Comparison of ENCODE assay signal across 10 mouse cellular contexts in the genomic region with DNA sequence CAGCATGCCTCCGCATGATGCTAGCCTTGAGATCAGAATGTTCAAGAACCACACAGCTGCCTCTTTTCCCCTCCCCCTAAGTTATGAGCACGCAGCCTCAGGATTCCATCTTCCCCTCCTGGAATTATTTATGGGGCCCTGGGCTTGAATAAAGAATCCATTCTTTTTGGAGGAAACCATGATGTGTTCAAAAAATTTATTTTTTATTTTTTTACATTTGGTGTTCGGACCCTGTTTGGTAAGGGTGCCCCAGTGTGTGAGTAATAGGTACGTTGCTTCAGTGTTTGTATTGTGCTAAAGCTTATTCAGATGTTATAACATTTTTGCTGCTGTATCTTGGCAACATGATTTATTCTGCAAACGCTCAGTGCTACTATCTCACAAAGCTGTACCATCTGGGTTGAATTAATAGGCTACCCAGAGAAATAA.
DNase-seq lines count a peak whose midpoint lies in the region; ATAC-seq lines count a peak whose summit lies in the region.
"Had no signal": no experiment of that assay in that cellular context is flagged by ENCODE, and none has a peak within 500 bp of the region (broad histone marks: within the 10 kb centered on the region; RNA-seq: fewer than 3 reads in every experiment).

No protein-coding gene starts in this region.

- H3K9me3 ChIP-seq in embryonic facial prominence, embryonic 13.5 days = no peaks in the 10 kb centered on the region
- no peaks in the 10 kb centered on the region for H3K9me3 ChIP-seq in hindbrain, embryonic 13.5 days
- no peaks in the 10 kb centered on the region for H3K9me3 ChIP-seq in midbrain, embryonic 15.5 days
- H3K9me3 ChIP-seq in heart, embryonic 11.5 days (replicated peaks; ENCODE audit: control insufficient read depth, low read length) = no peaks in the 10 kb centered on the region; the same call in 1 of the 2 replicates
- H3K9me3 ChIP-seq: liver, embryonic 12.5 days had no signal

- no peaks in the 10 kb centered on the region for H3K36me3 ChIP-seq in embryonic facial prominence, embryonic 13.5 days
- no peaks in the 10 kb centered on the region for H3K36me3 ChIP-seq in hindbrain, embryonic 13.5 days
- no peaks in the 10 kb centered on the region for H3K36me3 ChIP-seq in midbrain, embryonic 15.5 days (replicated peaks)
- H3K36me3 ChIP-seq in heart, embryonic 11.5 days (ENCODE audit: control insufficient read depth, insufficient read depth, low read length) = no peaks in the 10 kb centered on the region
- H3K36me3 ChIP-seq: liver, embryonic 12.5 days had no signal

- H3K27me3 ChIP-seq in embryonic facial prominence, embryonic 13.5 days = 0 out of 2 replicates have a peak, but pooled peaks cover 6% of the 10 kb centered on the region
- H3K27me3 ChIP-seq in hindbrain, embryonic 13.5 days = no peaks in the 10 kb centered on the region
- no peaks in the 10 kb centered on the region for H3K27me3 ChIP-seq in midbrain, embryonic 15.5 days (replicated peaks)
- H3K27me3 ChIP-seq in heart, embryonic 11.5 days (ENCODE audit: control insufficient read depth, insufficient read depth, low read length) = no peaks in the 10 kb centered on the region
- H3K27me3 ChIP-seq: liver, embryonic 12.5 days had no signal

- WGBS in embryonic facial prominence, embryonic 13.5 days = 22% methylated on average over 5 of the region's 5 CpGs
- 12% methylated on average over 5 of the region's 5 CpGs for WGBS in hindbrain, embryonic 13.5 days
- 6% methylated on average over 5 of the region's 5 CpGs for WGBS in midbrain, embryonic 15.5 days
- 70% methylated on average over 5 of the region's 5 CpGs for WGBS in heart, embryonic 11.5 days (ENCODE audit: insufficient replicate concordance)

- H3K9ac ChIP-seq in embryonic facial prominence, embryonic 13.5 days = no peak overlapping the region
- H3K9ac ChIP-seq in hindbrain, embryonic 13.5 days = no peak overlapping the region
- no peak overlapping the region for H3K9ac ChIP-seq in midbrain, embryonic 15.5 days
- no peak overlapping the region for H3K9ac ChIP-seq in heart, embryonic 11.5 days (ENCODE audit: low read depth, low read length)
- H3K9ac ChIP-seq: liver, embryonic 12.5 days had no signal

- DNase-seq in embryo, embryonic 10 days (ENCODE audit: low spot score) = peak; percentile 57
- no peak for DNase-seq in cerebellum, adult 18-20 months
- DNase-seq in kidney, adult 9 months = no peak
- DNase-seq: cerebellum, adult 11-12 months; thymus, adult 2 months had no signal

- ATAC-seq in embryonic facial prominence, embryonic 13.5 days (ENCODE audit: insufficient number of reproducible peaks, insufficient read depth, low FRiP score, low TSS enrichment, low read depth) = no peak
- peak; percentile 65 for ATAC-seq in hindbrain, embryonic 13.5 days (ENCODE audit: low FRiP score)
- ATAC-seq in midbrain, embryonic 15.5 days (replicated peaks) = peak; percentile 68
- no peak for ATAC-seq in heart, embryonic 11.5 days (replicated peaks; ENCODE audit: insufficient number of reproducible peaks, low FRiP score, low TSS enrichment)
- ATAC-seq: liver, embryonic 12.5 days had no signal

- no peak overlapping the region for H3K4me3 ChIP-seq in embryonic facial prominence, embryonic 13.5 days
- H3K4me3 ChIP-seq in hindbrain, embryonic 13.5 days = no peak overlapping the region
- no peak overlapping the region for H3K4me3 ChIP-seq in midbrain, embryonic 15.5 days
- no peak overlapping the region for H3K4me3 ChIP-seq in heart, embryonic 11.5 days (ENCODE audit: low read depth, low read length)
- H3K4me3 ChIP-seq: liver, embryonic 12.5 days had no signal

- H3K4me2 ChIP-seq in embryonic facial prominence, embryonic 13.5 days = peak overlapping the region; percentile 57
- H3K4me2 ChIP-seq in hindbrain, embryonic 13.5 days = 0 out of 2 replicates have a peak overlapping the region, but pooled peaks have one; percentile 2
- H3K4me2 ChIP-seq in midbrain, embryonic 15.5 days = peak overlapping the region; percentile 43
- H3K4me2 ChIP-seq in heart, embryonic 11.5 days = no peak overlapping the region

- no peak overlapping the region for H3K27ac ChIP-seq in embryonic facial prominence, embryonic 13.5 days
- H3K27ac ChIP-seq in hindbrain, embryonic 13.5 days = peak overlapping the region; percentile 78
- H3K27ac ChIP-seq in midbrain, embryonic 15.5 days = peak overlapping the region; percentile 88
- H3K27ac ChIP-seq in heart, embryonic 11.5 days (ENCODE audit: low read depth, low read length) = no peak overlapping the region
- H3K27ac ChIP-seq: liver, embryonic 12.5 days had no signal

- H3K4me1 ChIP-seq in embryonic facial prominence, embryonic 13.5 days = peaks cover 32% of the 10 kb centered on the region
- H3K4me1 ChIP-seq in hindbrain, embryonic 13.5 days (replicated peaks) = peaks cover 61% of the 10 kb centered on the region
- H3K4me1 ChIP-seq in midbrain, embryonic 15.5 days = peaks cover 45% of the 10 kb centered on the region
- peaks cover 7% of the 10 kb centered on the region; the same call in 1 of the 2 replicates for H3K4me1 ChIP-seq in heart, embryonic 11.5 days (ENCODE audit: control insufficient read depth, insufficient read depth, low read length)
- H3K4me1 ChIP-seq: liver, embryonic 12.5 days had no signal

Comparison
In these comparisons a context has a peak if more than half of its experiments do, and no peak if none do; other contexts are left out.
1. ATAC-seq: peak in hindbrain, embryonic 13.5 days (single experiment) and midbrain, embryonic 15.5 days (single experiment); none in embryonic facial prominence, embryonic 13.5 days (single experiment) and heart, embryonic 11.5 days (single experiment).
2. H3K27ac ChIP-seq: peak in hindbrain, embryonic 13.5 days (single experiment) and midbrain, embryonic 15.5 days (single experiment); none in embryonic facial prominence, embryonic 13.5 days (single experiment) and heart, embryonic 11.5 days (single experiment).